Mouse (Mus musculus): ENCODE measurements at regions not wholly inside any gene's neighbourhood (a gene's known extent, or its start where the extent isn't known, plus 50 kb on each side); places are given as distances from the start of the nearest gene placed in this dataset.

GRCm38 (mm10) chr17:59429189-59429588 lies 416.0 kb upstream of the Nudt12 start:
- Histone ChIP-seq H3K36me3 (ENCODE audit: insufficient read depth, low read length) (no peaks in the 10 kb centered on the region), H3K27me3 (ENCODE audit: insufficient read depth, low read length) (no peaks in the 10 kb centered on the region), H3K4me1 (replicated peaks; ENCODE audit: low read depth, low read length) (no peaks in the 10 kb centered on the region), H3K4me3 (replicated peaks; ENCODE audit: low read length) (no peak overlapping the region), H3K9me3 (ENCODE audit: low read length) (no peaks in the 10 kb centered on the region)
- TF ChIP-seq NANOG (IDR thresholded peaks at IDR 0.05; ENCODE audit: borderline replicate concordance, low read length) = no peak
- TF ChIP-seq POU5F1 (IDR thresholded peaks at IDR 0.05; ENCODE audit: borderline replicate concordance, low read length) = no peak
- TF ChIP-seq CTCF (conservative IDR thresholded peaks at IDR 0.05; ENCODE audit: low read length) = no peak

DNA sequence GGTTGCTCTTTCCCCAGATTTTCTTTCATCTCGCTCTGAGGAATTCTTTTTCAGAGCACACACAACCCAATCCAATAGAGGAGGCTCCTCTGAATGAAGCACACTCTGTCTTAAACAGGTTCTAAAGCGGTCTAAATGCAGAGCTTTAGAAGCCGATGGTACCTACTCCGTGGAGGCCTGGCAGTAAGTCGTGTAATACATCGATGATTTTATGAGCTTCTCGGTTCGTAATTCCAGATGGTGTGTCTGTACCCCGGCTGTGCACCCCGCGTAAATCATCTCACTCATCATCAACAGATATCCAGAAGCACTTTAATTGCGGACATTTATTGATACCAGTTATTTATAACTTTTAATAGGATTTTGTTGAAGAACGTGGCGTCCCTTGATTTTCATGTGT lies 408.3 kb upstream of the Nudt12 start:
- no peaks in the 10 kb centered on the region for H3K4me1 ChIP-seq (replicated peaks; ENCODE audit: low read depth, low read length)
- H3K4me3 ChIP-seq (replicated peaks; ENCODE audit: low read length) = no peak overlapping the region
- no peaks in the 10 kb centered on the region for H3K9me3 ChIP-seq (ENCODE audit: low read length)
- H3K27me3 ChIP-seq (ENCODE audit: insufficient read depth, low read length) = no peaks in the 10 kb centered on the region
- no peaks in the 10 kb centered on the region for H3K36me3 ChIP-seq (ENCODE audit: insufficient read depth, low read length)
- no peak for TF ChIP-seq NANOG (IDR thresholded peaks at IDR 0.05; ENCODE audit: borderline replicate concordance, low read length)

DNA sequence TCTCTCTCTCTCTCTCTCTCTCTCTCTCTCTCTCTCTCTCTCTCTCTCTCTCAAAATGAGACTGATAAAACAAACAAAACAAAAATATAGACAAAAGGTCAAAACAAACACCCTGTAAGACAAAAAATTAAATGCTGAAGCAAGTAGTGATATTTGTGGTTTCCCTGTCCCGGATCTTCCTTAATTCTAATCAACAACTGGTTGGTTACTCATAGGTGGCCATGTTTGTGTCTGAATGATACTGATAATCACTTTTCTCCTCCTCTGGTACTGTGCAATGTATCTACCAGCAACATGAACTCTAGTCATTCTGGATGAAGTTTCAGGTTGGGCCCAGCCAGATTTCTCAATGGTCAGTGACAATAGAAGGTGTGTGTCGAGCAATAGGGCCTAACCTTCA lies 396.1 kb upstream of the Nudt12 start:
- no peak overlapping the region for H3K4me3 ChIP-seq (replicated peaks; ENCODE audit: low read length)
- H3K4me1 ChIP-seq (replicated peaks; ENCODE audit: low read depth, low read length) = no peaks in the 10 kb centered on the region
- TF ChIP-seq POU5F1 (IDR thresholded peaks at IDR 0.05; ENCODE audit: borderline replicate concordance, low read length) (no peak), NANOG (IDR thresholded peaks at IDR 0.05; ENCODE audit: borderline replicate concordance, low read length) (no peak), CTCF (conservative IDR thresholded peaks at IDR 0.05; ENCODE audit: low read length) (no peak)
- H3K36me3 ChIP-seq (ENCODE audit: insufficient read depth, low read length) = no peaks in the 10 kb centered on the region
- no peaks in the 10 kb centered on the region for H3K9me3 ChIP-seq (ENCODE audit: low read length)
- no peaks in the 10 kb centered on the region for H3K27me3 ChIP-seq (ENCODE audit: insufficient read depth, low read length)

GRCm38 (mm10) chr17:59404525-59404924 lies 391.4 kb upstream of the Nudt12 start:
- H3K4me1 ChIP-seq (replicated peaks; ENCODE audit: low read depth, low read length) = no peaks in the 10 kb centered on the region
- H3K36me3 ChIP-seq (ENCODE audit: insufficient read depth, low read length) = no peaks in the 10 kb centered on the region
- H3K27me3 ChIP-seq (ENCODE audit: insufficient read depth, low read length) = no peaks in the 10 kb centered on the region
- no peaks in the 10 kb centered on the region for H3K9me3 ChIP-seq (ENCODE audit: low read length)
- TF ChIP-seq CTCF (conservative IDR thresholded peaks at IDR 0.05; ENCODE audit: low read length) = no peak
- no peak for TF ChIP-seq POU5F1 (IDR thresholded peaks at IDR 0.05; ENCODE audit: borderline replicate concordance, low read length)
- no peak for TF ChIP-seq NANOG (IDR thresholded peaks at IDR 0.05; ENCODE audit: borderline replicate concordance, low read length)
- no peak overlapping the region for H3K4me3 ChIP-seq (replicated peaks; ENCODE audit: low read length)

- Histone ChIP-seq H3K36me3 (ENCODE audit: insufficient read depth, low read length) (no peaks in the 10 kb centered on the region), H3K4me3 (replicated peaks; ENCODE audit: low read length) (no peak overlapping the region)
- TF ChIP-seq CTCF (conservative IDR thresholded peaks at IDR 0.05; ENCODE audit: low read length) (no peak), NANOG (IDR thresholded peaks at IDR 0.05; ENCODE audit: borderline replicate concordance, low read length) (no peak), POU5F1 (IDR thresholded peaks at IDR 0.05; ENCODE audit: borderline replicate concordance, low read length) (no peak)
Observed at GRCm38 (mm10) chr17:59397404-59397803, 384.2 kb upstream of the Nudt12 start.

GRCm38 (mm10) chr17:59383107-59383438 lies 369.9 kb upstream of the Nudt12 start:
- Histone ChIP-seq H3K36me3 (ENCODE audit: insufficient read depth, low read length) (no peaks in the 10 kb centered on the region), H3K9me3 (ENCODE audit: low read length) (no peaks in the 10 kb centered on the region), H3K4me3 (replicated peaks; ENCODE audit: low read length) (no peak overlapping the region), H3K4me1 (replicated peaks; ENCODE audit: low read depth, low read length) (no peaks in the 10 kb centered on the region), H3K27me3 (ENCODE audit: insufficient read depth, low read length) (no peaks in the 10 kb centered on the region)
- TF ChIP-seq CTCF (conservative IDR thresholded peaks at IDR 0.05; ENCODE audit: low read length) (no peak), NANOG (IDR thresholded peaks at IDR 0.05; ENCODE audit: borderline replicate concordance, low read length) (no peak), POU5F1 (IDR thresholded peaks at IDR 0.05; ENCODE audit: borderline replicate concordance, low read length) (no peak)

More at GRCm38 (mm10) chr17:59397404-59397803, 384.2 kb upstream of the Nudt12 start:
- no peaks in the 10 kb centered on the region for H3K27me3 ChIP-seq (ENCODE audit: insufficient read depth, low read length)
- no peaks in the 10 kb centered on the region for H3K9me3 ChIP-seq (ENCODE audit: low read length)
- no peaks in the 10 kb centered on the region for H3K4me1 ChIP-seq (replicated peaks; ENCODE audit: low read depth, low read length)

GRCm38 (mm10) chr17:59382225-59383106 lies 369.3 kb upstream of the Nudt12 start:
- Histone ChIP-seq H3K4me1 (replicated peaks; ENCODE audit: low read depth, low read length) (no peaks in the 10 kb centered on the region), H3K36me3 (ENCODE audit: insufficient read depth, low read length) (no peaks in the 10 kb centered on the region), H3K9me3 (ENCODE audit: low read length) (no peaks in the 10 kb centered on the region), H3K27me3 (ENCODE audit: insufficient read depth, low read length) (no peaks in the 10 kb centered on the region), H3K4me3 (replicated peaks; ENCODE audit: low read length) (no peak overlapping the region)
- TF ChIP-seq POU5F1 (IDR thresholded peaks at IDR 0.05; ENCODE audit: borderline replicate concordance, low read length) (no peak), CTCF (conservative IDR thresholded peaks at IDR 0.05; ENCODE audit: low read length) (no peak), NANOG (IDR thresholded peaks at IDR 0.05; ENCODE audit: borderline replicate concordance, low read length) (no peak)

- Histone ChIP-seq H3K9me3 (ENCODE audit: low read length) (no peaks in the 10 kb centered on the region), H3K4me3 (replicated peaks; ENCODE audit: low read length) (no peak overlapping the region), H3K27me3 (ENCODE audit: insufficient read depth, low read length) (no peaks in the 10 kb centered on the region), H3K36me3 (ENCODE audit: insufficient read depth, low read length) (no peaks in the 10 kb centered on the region), H3K4me1 (replicated peaks; ENCODE audit: low read depth, low read length) (no peaks in the 10 kb centered on the region)
- TF ChIP-seq NANOG (IDR thresholded peaks at IDR 0.05; ENCODE audit: borderline replicate concordance, low read length) (no peak), POU5F1 (IDR thresholded peaks at IDR 0.05; ENCODE audit: borderline replicate concordance, low read length) (no peak), CTCF (conservative IDR thresholded peaks at IDR 0.05; ENCODE audit: low read length) (no peak)
Observed at GRCm38 (mm10) chr17:59373505-59374106, 360.4 kb upstream of the Nudt12 start.

Measured in E14TG2a.4 (cell line).